Mouse (Mus musculus): ENCODE results near the gene Reg4. TPM values are rescaled to one million over a fixed set of nuclear protein-coding genes. Genes with fewer than 3 reads are reported as not detected.

Gene Reg4
- total and polyA plus RNA-seq, 3 experiments = not detected

DNA sequence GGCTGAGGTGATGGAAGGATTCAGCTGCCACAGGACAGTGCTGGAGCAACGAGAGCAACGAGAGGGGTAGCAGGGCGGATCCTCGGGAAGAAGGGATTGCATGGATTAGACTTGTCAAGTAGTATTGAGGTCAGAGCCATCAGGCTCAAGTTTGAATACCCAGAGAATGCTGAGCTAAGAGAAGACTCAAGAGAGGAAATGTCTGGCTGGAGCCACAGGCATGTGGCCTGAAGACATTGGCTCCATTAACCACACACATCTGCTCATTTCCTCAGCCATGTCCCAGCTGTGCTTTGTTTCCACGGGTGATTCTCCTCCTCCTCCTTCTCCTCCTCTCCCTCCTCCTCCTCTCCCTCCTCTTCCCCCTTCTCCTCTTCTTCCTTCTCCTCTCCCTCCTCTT lies 22.2 kb upstream of the Reg4 start:
- no peak for DNase-seq (ENCODE audit: low spot score)
- no peak for ATAC-seq (ENCODE audit: extremely low read depth, insufficient number of reproducible peaks, low FRiP score, poor library complexity, severe bottlenecking)
- Histone ChIP-seq H3K9me3 (replicated peaks) (peaks cover 38% of the 10 kb centered on the region), H3K36me3 (replicated peaks) (no peaks in the 10 kb centered on the region), H3K27me3 (ENCODE audit: insufficient read depth, low read length) (no peaks in the 10 kb centered on the region), H3K4me1 (ENCODE audit: insufficient read depth, low read depth, low read length) (no peaks in the 10 kb centered on the region), H3K4me3 (ENCODE audit: low read depth, low read length) (no peak overlapping the region)
- no peak for TF ChIP-seq CTCF (IDR thresholded peaks at IDR 0.05; ENCODE audit: low read depth, low read length)
- TF ChIP-seq GATA1 (IDR thresholded peaks at IDR 0.05; ENCODE audit: borderline replicate concordance, low read length) = no peak
- no peak for TF ChIP-seq POLR2AphosphoS5 (IDR thresholded peaks at IDR 0.05; ENCODE audit: insufficient replicate concordance, low read depth, low read length)
- TF ChIP-seq TAL1 (conservative IDR thresholded peaks at IDR 0.05; ENCODE audit: low read depth, low read length) = no peak
- TF ChIP-seq GATA2 (IDR thresholded peaks at IDR 0.05; ENCODE audit: borderline replicate concordance, low read depth, low read length) = no peak

GRCm38 (mm10) chr3:98203282-98203681 lies 18.7 kb upstream of the Reg4 start:
- Histone ChIP-seq H3K4me3 (ENCODE audit: low read depth, low read length) (no peak overlapping the region), H3K9me3 (replicated peaks) (peaks cover 41% of the 10 kb centered on the region), H3K27me3 (ENCODE audit: insufficient read depth, low read length) (no peaks in the 10 kb centered on the region), H3K36me3 (replicated peaks) (no peaks in the 10 kb centered on the region), H3K4me1 (ENCODE audit: insufficient read depth, low read depth, low read length) (no peaks in the 10 kb centered on the region)
- no peak for TF ChIP-seq GATA1 (IDR thresholded peaks at IDR 0.05; ENCODE audit: borderline replicate concordance, low read length)
- no peak for TF ChIP-seq TAL1 (conservative IDR thresholded peaks at IDR 0.05; ENCODE audit: low read depth, low read length)
- no peak for TF ChIP-seq POLR2AphosphoS5 (IDR thresholded peaks at IDR 0.05; ENCODE audit: insufficient replicate concordance, low read depth, low read length)
- no peak for TF ChIP-seq GATA2 (IDR thresholded peaks at IDR 0.05; ENCODE audit: borderline replicate concordance, low read depth, low read length)
- TF ChIP-seq CTCF (IDR thresholded peaks at IDR 0.05; ENCODE audit: low read depth, low read length) = no peak
- ATAC-seq (ENCODE audit: extremely low read depth, insufficient number of reproducible peaks, low FRiP score, poor library complexity, severe bottlenecking) (no peak), DNase-seq (ENCODE audit: low spot score) (no peak)

DNA sequence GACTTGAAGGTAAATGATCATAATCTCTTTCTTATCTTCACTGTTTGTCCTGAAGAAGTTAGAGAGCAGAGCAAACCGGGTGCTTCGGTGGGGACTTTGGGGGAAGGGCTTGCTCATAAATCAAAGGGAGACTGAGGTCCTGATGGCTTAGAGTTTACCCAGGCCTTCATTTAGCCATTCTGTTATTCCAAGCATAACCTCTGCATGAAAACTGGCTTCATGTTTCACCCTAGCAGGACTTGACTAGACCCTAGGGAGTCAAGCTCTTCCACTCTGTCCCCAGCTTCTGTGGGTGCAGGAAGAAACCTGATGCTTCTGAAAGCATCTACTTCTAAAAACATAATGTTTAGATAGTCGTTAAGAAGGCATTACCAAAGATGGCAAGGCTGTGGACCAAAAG lies 15.0 kb upstream of the Reg4 start:
- Histone ChIP-seq H3K9me3 (replicated peaks) (peaks cover 37% of the 10 kb centered on the region), H3K36me3 (replicated peaks) (no peaks in the 10 kb centered on the region), H3K4me1 (ENCODE audit: insufficient read depth, low read depth, low read length) (no peaks in the 10 kb centered on the region), H3K27me3 (ENCODE audit: insufficient read depth, low read length) (no peaks in the 10 kb centered on the region), H3K4me3 (ENCODE audit: low read depth, low read length) (no peak overlapping the region)
- TF ChIP-seq TAL1 (conservative IDR thresholded peaks at IDR 0.05; ENCODE audit: low read depth, low read length) = no peak
- TF ChIP-seq GATA1 (IDR thresholded peaks at IDR 0.05; ENCODE audit: borderline replicate concordance, low read length) = no peak
- TF ChIP-seq GATA2 (IDR thresholded peaks at IDR 0.05; ENCODE audit: borderline replicate concordance, low read depth, low read length) = no peak
- no peak for TF ChIP-seq CTCF (IDR thresholded peaks at IDR 0.05; ENCODE audit: low read depth, low read length)
- no peak for TF ChIP-seq POLR2AphosphoS5 (IDR thresholded peaks at IDR 0.05; ENCODE audit: insufficient replicate concordance, low read depth, low read length)
- no peak for DNase-seq (ENCODE audit: low spot score)
- ATAC-seq (ENCODE audit: extremely low read depth, insufficient number of reproducible peaks, low FRiP score, poor library complexity, severe bottlenecking) = no peak

GRCm38 (mm10) chr3:98209161-98209560 lies 12.8 kb upstream of the Reg4 start:
- no peak for DNase-seq (ENCODE audit: low spot score)
- H3K4me1 ChIP-seq (ENCODE audit: insufficient read depth, low read depth, low read length) = no peaks in the 10 kb centered on the region
- no peaks in the 10 kb centered on the region for H3K36me3 ChIP-seq (replicated peaks)
- no peak overlapping the region for H3K4me3 ChIP-seq (ENCODE audit: low read depth, low read length)
- H3K9me3 ChIP-seq (replicated peaks) = peaks cover 30% of the 10 kb centered on the region
- no peak for ATAC-seq (ENCODE audit: extremely low read depth, insufficient number of reproducible peaks, low FRiP score, poor library complexity, severe bottlenecking)
- no peaks in the 10 kb centered on the region for H3K27me3 ChIP-seq (ENCODE audit: insufficient read depth, low read length)
- no peak for TF ChIP-seq CTCF (IDR thresholded peaks at IDR 0.05; ENCODE audit: low read depth, low read length)
- TF ChIP-seq POLR2AphosphoS5 (IDR thresholded peaks at IDR 0.05; ENCODE audit: insufficient replicate concordance, low read depth, low read length) = no peak
- TF ChIP-seq GATA2 (IDR thresholded peaks at IDR 0.05; ENCODE audit: borderline replicate concordance, low read depth, low read length) = no peak

GRCm38 (mm10) chr3:98210860-98211259 lies 11.1 kb upstream of the Reg4 start:
- Histone ChIP-seq H3K4me1 (ENCODE audit: insufficient read depth, low read depth, low read length) (no peaks in the 10 kb centered on the region), H3K4me3 (ENCODE audit: low read depth, low read length) (no peak overlapping the region), H3K27me3 (ENCODE audit: insufficient read depth, low read length) (no peaks in the 10 kb centered on the region), H3K9me3 (replicated peaks) (peaks cover 27% of the 10 kb centered on the region), H3K36me3 (replicated peaks) (no peaks in the 10 kb centered on the region)
- TF ChIP-seq GATA1 (IDR thresholded peaks at IDR 0.05; ENCODE audit: borderline replicate concordance, low read length) = no peak
- TF ChIP-seq GATA2 (IDR thresholded peaks at IDR 0.05; ENCODE audit: borderline replicate concordance, low read depth, low read length) = no peak
- no peak for TF ChIP-seq CTCF (IDR thresholded peaks at IDR 0.05; ENCODE audit: low read depth, low read length)
- TF ChIP-seq TAL1 (conservative IDR thresholded peaks at IDR 0.05; ENCODE audit: low read depth, low read length) = no peak
- TF ChIP-seq POLR2AphosphoS5 (IDR thresholded peaks at IDR 0.05; ENCODE audit: insufficient replicate concordance, low read depth, low read length) = no peak
- ATAC-seq (ENCODE audit: extremely low read depth, insufficient number of reproducible peaks, low FRiP score, poor library complexity, severe bottlenecking) (no peak), DNase-seq (ENCODE audit: low spot score) (no peak)

GRCm38 (mm10) chr3:98211301-98212081 lies 10.5 kb upstream of the Reg4 start:
- Histone ChIP-seq H3K4me3 (ENCODE audit: low read depth, low read length) (no peak overlapping the region), H3K27me3 (ENCODE audit: insufficient read depth, low read length) (no peaks in the 10 kb centered on the region), H3K9me3 (replicated peaks) (peaks cover 25% of the 10 kb centered on the region), H3K36me3 (replicated peaks) (no peaks in the 10 kb centered on the region), H3K4me1 (ENCODE audit: insufficient read depth, low read depth, low read length) (no peaks in the 10 kb centered on the region)
- no peak for TF ChIP-seq POLR2AphosphoS5 (IDR thresholded peaks at IDR 0.05; ENCODE audit: insufficient replicate concordance, low read depth, low read length)
- TF ChIP-seq GATA1 (IDR thresholded peaks at IDR 0.05; ENCODE audit: borderline replicate concordance, low read length) = no peak
- no peak for TF ChIP-seq TAL1 (conservative IDR thresholded peaks at IDR 0.05; ENCODE audit: low read depth, low read length)
- ATAC-seq (ENCODE audit: extremely low read depth, insufficient number of reproducible peaks, low FRiP score, poor library complexity, severe bottlenecking) (no peak), DNase-seq (ENCODE audit: low spot score) (no peak)
